Comparison of ENCODE assay signal across 9 mouse cellular contexts in the genomic region with DNA sequence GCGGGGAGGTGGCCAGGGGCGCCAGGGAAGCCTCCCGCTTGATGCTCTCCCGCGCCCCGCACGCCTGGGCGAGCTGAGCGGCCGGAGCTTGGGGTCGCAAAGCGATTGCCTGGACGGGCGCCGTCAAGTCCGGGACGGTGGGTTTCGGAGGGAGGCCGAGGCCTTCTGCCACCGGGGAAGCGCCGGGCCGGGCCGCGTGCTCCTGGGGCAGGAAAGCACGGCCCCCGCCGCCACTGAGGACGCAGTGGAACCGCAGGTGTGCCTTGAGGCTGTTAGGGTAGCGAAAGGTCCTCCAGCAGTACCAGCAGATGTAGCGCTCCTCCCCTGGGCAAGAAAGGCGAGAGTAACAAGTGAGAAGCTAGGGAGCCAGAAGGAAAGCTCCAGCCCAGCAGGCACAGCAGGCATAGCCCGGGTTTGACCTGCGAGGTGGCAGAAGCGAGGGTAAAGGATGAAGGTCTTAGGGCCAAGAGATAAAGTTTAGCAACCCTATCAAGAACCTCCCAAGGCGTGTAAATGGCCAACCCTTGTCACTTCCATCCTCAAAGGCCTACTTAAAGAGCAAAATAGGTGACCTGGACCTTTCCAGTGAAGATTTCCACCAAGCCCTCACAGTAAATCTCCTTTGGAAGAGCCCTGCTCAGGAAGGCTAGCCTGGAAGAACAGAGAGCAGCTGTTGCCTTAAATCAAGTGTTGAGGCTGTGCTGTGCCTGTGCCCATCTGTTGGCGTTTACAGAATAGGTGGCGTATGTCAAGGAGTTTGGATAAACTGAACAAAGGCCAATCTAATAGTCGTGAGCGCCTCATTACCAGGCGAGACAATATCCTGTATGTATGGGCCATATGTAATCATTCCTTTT. TPM values are rescaled to one million over a fixed set of nuclear protein-coding genes. Genes with fewer than 3 reads are reported as not detected.
A peak's percentile ranks its signal among the peaks of the same experiment; 100 is the strongest.
DNase-seq lines count a peak whose midpoint lies in the region; ATAC-seq and TF ChIP-seq lines count a peak whose summit lies in the region.
"Had no signal": no experiment of that assay in that cellular context is flagged by ENCODE, and none has a peak within 500 bp of the region (broad histone marks: within the 10 kb centered on the region; RNA-seq: fewer than 3 reads in every experiment).

No protein-coding gene starts in this region.

- peak overlapping the region; percentile 37 for H3K4me3 ChIP-seq in heart, embryonic 11.5 days (ENCODE audit: low read depth, low read length)
- peak overlapping the region; percentile 31 for H3K4me3 ChIP-seq in hindbrain, postnatal 0 days (ENCODE audit: low read length)
- H3K4me3 ChIP-seq in midbrain, embryonic 15.5 days: peak overlapping the region; percentile 33

- no peak overlapping the region for H3K27ac ChIP-seq in heart, embryonic 11.5 days (ENCODE audit: low read depth, low read length)
- H3K27ac ChIP-seq in hindbrain, postnatal 0 days: no peak overlapping the region
- H3K27ac ChIP-seq in midbrain, embryonic 15.5 days: no peak overlapping the region

- no peak for DNase-seq in heart, postnatal 25 days (ENCODE audit: low spot score)
- DNase-seq in embryo, embryonic 11 days: peak; percentile 47
- no peak for DNase-seq in hindbrain, postnatal 0 days (ENCODE audit: low spot score)
- DNase-seq in thymus, postnatal 4 days: no peak
- no peak for DNase-seq in right cerebral cortex, postnatal 4 days
- no peak for DNase-seq in cerebellum, postnatal 14 days
- DNase-seq: lung, postnatal 14 days had no signal

- peaks cover 91% of the 10 kb centered on the region for H3K27me3 ChIP-seq in heart, embryonic 11.5 days (ENCODE audit: control insufficient read depth, insufficient read depth, low read length)
- peaks cover 93% of the 10 kb centered on the region for H3K27me3 ChIP-seq in hindbrain, postnatal 0 days (ENCODE audit: insufficient read depth, low read length)
- peaks cover 90% of the 10 kb centered on the region for H3K27me3 ChIP-seq in midbrain, embryonic 15.5 days (replicated peaks)

- 4% methylated on average over 42 of the region's 42 CpGs for WGBS in heart, embryonic 11.5 days (ENCODE audit: insufficient replicate concordance)
- WGBS in hindbrain, postnatal 0 days: 5% methylated on average over 42 of the region's 42 CpGs
- 2% methylated on average over 42 of the region's 42 CpGs for WGBS in midbrain, embryonic 15.5 days

- H3K9ac ChIP-seq in heart, embryonic 11.5 days (ENCODE audit: low read depth, low read length): no peak overlapping the region
- H3K9ac ChIP-seq in hindbrain, postnatal 0 days (replicated peaks; ENCODE audit: low read length): no peak overlapping the region
- no peak overlapping the region for H3K9ac ChIP-seq in midbrain, embryonic 15.5 days

- peaks cover 14% of the 10 kb centered on the region for H3K4me1 ChIP-seq in heart, embryonic 11.5 days (ENCODE audit: control insufficient read depth, insufficient read depth, low read length)
- H3K4me1 ChIP-seq in hindbrain, postnatal 0 days (ENCODE audit: insufficient read depth, low read length): no peaks in the 10 kb centered on the region
- H3K4me1 ChIP-seq in midbrain, embryonic 15.5 days: peaks cover 18% of the 10 kb centered on the region

- ATAC-seq in heart, embryonic 11.5 days (replicated peaks; ENCODE audit: insufficient number of reproducible peaks, low FRiP score, low TSS enrichment): 0 out of 2 replicates have a peak, but pooled peaks have one; percentile 37
- ATAC-seq in hindbrain, postnatal 0 days: no peak; the same call in 1 of the 2 replicates
- ATAC-seq in midbrain, embryonic 15.5 days (replicated peaks): no peak; the same call in none of the 2 replicates

- no peaks in the 10 kb centered on the region for H3K36me3 ChIP-seq in heart, embryonic 11.5 days (ENCODE audit: control insufficient read depth, insufficient read depth, low read length)
- no peaks in the 10 kb centered on the region for H3K36me3 ChIP-seq in hindbrain, postnatal 0 days (ENCODE audit: insufficient read depth, low read length)
- H3K36me3 ChIP-seq in midbrain, embryonic 15.5 days (replicated peaks): no peaks in the 10 kb centered on the region

- intact Hi-C loops in heart, postnatal 25 days (cut with DNase I): no loop called here

- peak overlapping the region; percentile 66 for H3K4me2 ChIP-seq in heart, embryonic 11.5 days
- H3K4me2 ChIP-seq in hindbrain, postnatal 0 days (ENCODE audit: low read depth, low read length): peak overlapping the region; percentile 49
- H3K4me2 ChIP-seq in midbrain, embryonic 15.5 days: peak overlapping the region; percentile 47

- no peak for TF ChIP-seq CTCF in hindbrain, postnatal 0 days (IDR thresholded peaks at IDR 0.05; ENCODE audit: low read depth)

- no peaks in the 10 kb centered on the region for H3K9me3 ChIP-seq in heart, embryonic 11.5 days (replicated peaks; ENCODE audit: control insufficient read depth, low read length)
- H3K9me3 ChIP-seq in hindbrain, postnatal 0 days (ENCODE audit: low read length): no peaks in the 10 kb centered on the region
- H3K9me3 ChIP-seq in midbrain, embryonic 15.5 days: no peaks in the 10 kb centered on the region

RNA-seq across cellular contexts. Expression of a gene that starts 5.9 kb away (rescaled TPM):
- not detected in 2 replicates for polyA plus RNA-seq in heart, embryonic 11.5 days (2014; fragmentation: Nextera tagmentation; extraction: Ambion mirVana)
- total RNA-seq in heart, postnatal 25 days (2021): not detected
- total RNA-seq in hindbrain, postnatal 0 days (2014; rRNA removed): 12.4 and 14.5 TPM in 2 replicates
- polyA plus RNA-seq in hindbrain, postnatal 0 days (2015; fragmentation: Nextera tagmentation; extraction: Ambion mirVana): 1.3 and 1.5 TPM in 2 replicates
- 0.09 and 0.38 TPM in 2 replicates for polyA plus RNA-seq in midbrain, embryonic 15.5 days (2015; fragmentation: Nextera tagmentation; extraction: Ambion mirVana)

RNA-seq across cellular contexts. Expression of a gene that starts 47.6 kb away (rescaled TPM):
- polyA plus RNA-seq in heart, embryonic 11.5 days (2014; fragmentation: Nextera tagmentation; extraction: Ambion mirVana): 29.5 and 31.0 TPM in 2 replicates
- 10 to 100 TPM; 14.4 to 17.9 TPM for total RNA-seq in heart, postnatal 25 days (2021)
- 28.0 and 29.4 TPM in 2 replicates for total RNA-seq in hindbrain, postnatal 0 days (2014; rRNA removed)
- polyA plus RNA-seq in hindbrain, postnatal 0 days (2015; fragmentation: Nextera tagmentation; extraction: Ambion mirVana): 60.7 and 67.2 TPM in 2 replicates
- 60.5 and 63.4 TPM in 2 replicates for polyA plus RNA-seq in midbrain, embryonic 15.5 days (2015; fragmentation: Nextera tagmentation; extraction: Ambion mirVana)
